Comparison of ENCODE assay signal across 16 mouse cellular contexts in the genomic region with DNA sequence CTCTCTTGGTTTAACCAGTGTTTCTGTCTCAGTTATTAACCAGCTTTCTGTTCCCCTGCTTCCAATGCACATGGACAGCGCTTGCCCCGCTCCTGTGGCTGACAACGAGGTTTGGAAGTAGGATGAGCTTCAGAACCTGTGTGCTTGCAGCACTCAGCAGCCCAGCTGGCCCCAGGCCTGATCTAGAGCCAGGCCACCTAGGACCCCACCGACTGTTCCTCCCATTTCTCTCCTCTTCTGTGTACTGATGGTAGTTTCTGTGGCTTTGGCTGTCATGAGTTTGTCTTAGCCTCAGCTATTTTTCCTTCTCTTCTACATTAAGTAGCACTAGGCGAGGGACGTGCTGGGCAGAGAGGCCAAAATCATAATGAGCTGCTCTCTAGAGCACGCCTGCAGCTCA.
"Had no signal": no experiment of that assay in that cellular context is flagged by ENCODE, and none has a peak within 500 bp of the region (broad histone marks: within the 10 kb centered on the region; RNA-seq: fewer than 3 reads in every experiment).

No protein-coding gene starts in this region.

- H3K4me1 ChIP-seq: limb, embryonic 13.5 days; liver, embryonic 15.5 days; megakaryocyte, embryonic 14.5 days; midbrain, embryonic 15.5 days; neural tube, embryonic 12.5 days had no signal

- DNase-seq: kidney, postnatal 10 days; kidney, postnatal 4 days; left cerebral cortex, postnatal 4 days; lung, adult 2 months; lung, postnatal 10 days; thymus, adult 2 months; thymus, postnatal 36 days had no signal

- H3K4me2 ChIP-seq: limb, embryonic 13.5 days; liver, embryonic 11.5 days; liver, embryonic 15.5 days; midbrain, embryonic 11.5 days; midbrain, embryonic 15.5 days; neural tube, embryonic 12.5 days had no signal

- H3K9me3 ChIP-seq: limb, embryonic 13.5 days; liver, embryonic 15.5 days; megakaryocyte, embryonic 14.5 days; midbrain, embryonic 15.5 days; neural tube, embryonic 12.5 days had no signal

- ATAC-seq: midbrain, embryonic 15.5 days had no signal

- H3K27me3 ChIP-seq: limb, embryonic 13.5 days; liver, embryonic 15.5 days; megakaryocyte, embryonic 14.5 days; midbrain, embryonic 15.5 days; neural tube, embryonic 12.5 days had no signal

- H3K9ac ChIP-seq: limb, embryonic 13.5 days; liver, embryonic 15.5 days; midbrain, embryonic 15.5 days; neural tube, embryonic 12.5 days had no signal

- H3K27ac ChIP-seq: layer of hippocampus, adult 2 months; limb, embryonic 13.5 days; liver, embryonic 15.5 days; macrophage; midbrain, embryonic 15.5 days; neural tube, embryonic 12.5 days had no signal

- H3K4me3 ChIP-seq: layer of hippocampus, adult 2 months; limb, embryonic 13.5 days; liver, embryonic 15.5 days; megakaryocyte, embryonic 14.5 days; midbrain, embryonic 15.5 days; neural tube, embryonic 12.5 days had no signal
